Mouse (Mus musculus) hindbrain, embryonic 11.5 days (tissue): ENCODE measurements at regions not wholly inside any gene's neighbourhood (a gene's known extent, or its start where the extent isn't known, plus 50 kb on each side); places are given as distances from the start of the nearest gene placed in this dataset.
"Not testable (repeated sequence)": the region's sequence is repeated elsewhere in the genome, so short reads cannot be mapped to it uniquely, and the experiment has no call there.

Experiments used
- ATAC-seq: fragments of 200-750 bp; cut with Nextera tagmentation; 2 replicates; pipeline ENCODE4 v1.8.0; 2017; ENCODE audit warnings: mild to moderate bottlenecking, moderate TSS enrichment, moderate library complexity; ENCODE audit not compliant: low FRiP score
- DNase-seq: peaks from one replicate; pipeline ENCODE4 v3.0.0-alpha.2; 2015; ENCODE audit warnings: low spot score
- H3K27ac ChIP-seq: fragments of 300-500 bp; sonication (generic); 2 replicates; pipeline ENCODE4 v1.5.1; 2014; ENCODE audit warnings: mild to moderate bottlenecking, low read depth, low read length
- H3K27me3 ChIP-seq: fragments of 300-500 bp; sonication (generic); 2 replicates; pipeline ENCODE4 v1.6.1; 2014; ENCODE audit warnings: mild to moderate bottlenecking, low read length, moderate library complexity, mixed read lengths; ENCODE audit not compliant: control insufficient read depth, insufficient read depth
- H3K36me3 ChIP-seq: fragments of 300-500 bp; sonication (generic); 2 replicates; pipeline ENCODE4 v1.6.1; 2014; ENCODE audit warnings: mild to moderate bottlenecking, low read length, moderate library complexity, mixed read lengths; ENCODE audit not compliant: control insufficient read depth, insufficient read depth
- H3K4me1 ChIP-seq: fragments of 300-500 bp; sonication (generic); replicated peaks from 2 replicates; pipeline ENCODE4 v1.6.1; 2014; ENCODE audit warnings: low read length, mixed read lengths; ENCODE audit not compliant: control insufficient read depth, insufficient read depth
- H3K4me2 ChIP-seq: fragments of 300-500 bp; sonication (generic); replicated peaks from 2 replicates; pipeline ENCODE4 v1.6.1; 2014; ENCODE audit warnings: mild to moderate bottlenecking, low read depth, low read length
- H3K4me3 ChIP-seq: fragments of 300-500 bp; sonication (generic); 2 replicates; pipeline ENCODE4 v1.5.1; 2014; ENCODE audit warnings: low read depth, low read length
- H3K9ac ChIP-seq: fragments of 300-500 bp; sonication (generic); 2 replicates; pipeline ENCODE4 v1.6.1; 2014; ENCODE audit warnings: low read depth, low read length
- H3K9me3 ChIP-seq: fragments of 300-500 bp; sonication (generic); 2 replicates; pipeline ENCODE4 v1.6.1; 2016; ENCODE audit warnings: low read length; ENCODE audit not compliant: control insufficient read depth
- WGBS: fragments of 180-500 bp; shearing (Covaris S2); extraction: QIAGEN DNeasy Blood & Tissue Kit; methylation state at CpG from one replicate; pipeline ENCODE4 v1.1.7; 2014; 5-methylcytosine and 5-hydroxymethylcytosine counted together

DNA sequence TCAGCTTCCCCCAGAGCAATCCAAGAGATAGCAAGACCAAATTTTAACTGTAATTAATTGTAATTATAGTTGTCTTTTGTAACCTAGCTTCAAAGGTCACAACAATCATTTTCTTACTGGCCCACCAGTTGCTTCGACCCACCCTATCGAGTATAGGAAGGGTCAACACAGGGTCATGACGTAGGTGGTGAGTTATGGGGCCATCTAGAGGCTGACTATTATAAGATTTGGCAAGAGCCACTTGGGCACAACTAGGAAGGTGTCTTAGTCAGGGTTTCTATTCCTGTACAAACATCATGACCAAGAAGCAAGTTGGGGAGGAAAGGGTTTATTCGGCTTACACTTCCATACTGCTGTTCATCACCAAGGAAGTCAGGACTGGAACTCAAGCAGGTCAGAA lies 62.1 kb upstream of the Zfp366 start:
- not testable (repeated sequence) for H3K4me1 ChIP-seq, H3K27me3 ChIP-seq, DNase-seq, H3K36me3 ChIP-seq, H3K4me3 ChIP-seq, ATAC-seq, H3K9ac ChIP-seq, H3K4me2 ChIP-seq, H3K27ac ChIP-seq, H3K9me3 ChIP-seq
- WGBS: 86% methylated on average over 4 of the region's 4 CpGs

GRCm38 (mm10) chr13:99121096-99121495 lies 63.5 kb upstream of the Zfp366 start:
- H3K36me3 ChIP-seq: no peaks in the 10 kb centered on the region
- ATAC-seq (no peak), DNase-seq (no peak)
- no peaks in the 10 kb centered on the region for H3K9me3 ChIP-seq
- no peaks in the 10 kb centered on the region for H3K27me3 ChIP-seq
- 92% methylated on average over 4 of the region's 4 CpGs for WGBS
- no peaks in the 10 kb centered on the region for H3K4me1 ChIP-seq
- H3K9ac ChIP-seq: no peak overlapping the region
- H3K4me3 ChIP-seq: no peak overlapping the region
- no peak overlapping the region for H3K4me2 ChIP-seq
- H3K27ac ChIP-seq: no peak overlapping the region

- Histone ChIP-seq H3K27ac (no peak overlapping the region), H3K27me3 (no peaks in the 10 kb centered on the region), H3K9ac (no peak overlapping the region), H3K9me3 (no peaks in the 10 kb centered on the region), H3K4me1 (no peaks in the 10 kb centered on the region), H3K36me3 (no peaks in the 10 kb centered on the region), H3K4me3 (no peak overlapping the region), H3K4me2 (no peak overlapping the region)
- ATAC-seq (no peak), DNase-seq (no peak)
- 98% methylated on average over 3 of the region's 3 CpGs for WGBS
Measured at GRCm38 (mm10) chr13:99119941-99120340, 64.7 kb upstream of the Zfp366 start.

DNA sequence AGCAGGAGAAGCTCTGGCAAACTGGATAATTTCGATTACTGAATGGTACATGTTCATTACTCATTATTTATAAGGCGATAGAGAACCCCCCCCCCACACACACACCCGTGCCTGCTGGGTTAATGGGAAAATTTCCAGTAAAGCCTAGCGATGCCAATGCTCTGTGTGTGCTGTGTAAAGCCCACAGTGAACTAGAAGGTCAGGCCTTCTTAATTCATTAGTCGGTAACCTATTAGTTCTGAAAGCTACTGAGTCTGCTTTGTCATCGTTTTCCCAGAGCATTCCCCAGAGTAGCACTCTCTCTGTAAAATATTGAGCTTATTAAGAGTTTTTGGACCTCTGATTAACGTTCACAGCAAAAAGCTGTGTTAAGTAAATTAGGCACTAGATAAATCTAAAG lies 65.7 kb upstream of the Zfp366 start:
- H3K4me1 ChIP-seq: no peaks in the 10 kb centered on the region
- DNase-seq (no peak), ATAC-seq (no peak)
- no peaks in the 10 kb centered on the region for H3K9me3 ChIP-seq
- no peaks in the 10 kb centered on the region for H3K27me3 ChIP-seq
- H3K36me3 ChIP-seq: no peaks in the 10 kb centered on the region
- 75% methylated on average over 7 of the region's 7 CpGs for WGBS
- no peak overlapping the region for H3K9ac ChIP-seq
- H3K4me3 ChIP-seq: no peak overlapping the region
- no peak overlapping the region for H3K27ac ChIP-seq
- no peak overlapping the region for H3K4me2 ChIP-seq

GRCm38 (mm10) chr13:99115541-99115940 lies 69.1 kb upstream of the Zfp366 start:
- Histone ChIP-seq H3K27ac (no peak overlapping the region), H3K9me3 (no peaks in the 10 kb centered on the region), H3K4me2 (no peak overlapping the region), H3K36me3 (no peaks in the 10 kb centered on the region), H3K27me3 (no peaks in the 10 kb centered on the region), H3K4me1 (no peaks in the 10 kb centered on the region), H3K4me3 (no peak overlapping the region), H3K9ac (no peak overlapping the region)
- WGBS: 87% methylated on average over 7 of the region's 7 CpGs
- ATAC-seq (no peak), DNase-seq (no peak)

DNA sequence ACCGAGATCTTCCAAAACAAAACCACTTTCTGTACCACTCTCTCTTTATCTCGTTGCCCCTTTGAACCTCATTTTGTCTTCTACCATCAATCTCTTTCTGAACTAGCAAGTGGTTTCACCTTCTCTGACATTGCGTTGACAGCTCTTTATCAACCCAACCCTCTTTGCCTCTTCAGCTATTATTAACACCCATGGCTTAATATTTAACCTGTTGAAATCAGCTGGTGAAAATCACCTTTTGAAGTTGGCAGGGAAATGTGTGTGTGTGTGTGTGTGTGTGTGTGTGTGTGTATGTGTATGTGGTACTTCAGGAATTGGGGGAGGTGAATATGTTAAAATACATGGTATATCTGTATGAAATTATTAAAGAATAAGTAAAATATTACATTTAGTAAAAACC lies 70.1 kb upstream of the Zfp366 start:
- H3K27ac ChIP-seq: no peak overlapping the region
- WGBS: 82% methylated on average over 3 of the region's 3 CpGs
- no peaks in the 10 kb centered on the region for H3K27me3 ChIP-seq
- no peak for ATAC-seq
- H3K4me1 ChIP-seq: no peaks in the 10 kb centered on the region
- DNase-seq: no peak
- H3K9me3 ChIP-seq: no peaks in the 10 kb centered on the region
- H3K9ac ChIP-seq: no peak overlapping the region
- H3K4me2 ChIP-seq: no peak overlapping the region
- no peak overlapping the region for H3K4me3 ChIP-seq
- no peaks in the 10 kb centered on the region for H3K36me3 ChIP-seq

GRCm38 (mm10) chr13:99111736-99112386 lies 72.8 kb upstream of the Zfp366 start:
- no peaks in the 10 kb centered on the region for H3K27me3 ChIP-seq
- H3K4me2 ChIP-seq: no peak overlapping the region
- H3K27ac ChIP-seq: no peak overlapping the region
- ATAC-seq (no peak), DNase-seq (no peak)
- H3K9me3 ChIP-seq: no peaks in the 10 kb centered on the region
- 89% methylated on average over 1 of the region's 1 CpGs for WGBS
- H3K36me3 ChIP-seq: no peaks in the 10 kb centered on the region
- no peak overlapping the region for H3K4me3 ChIP-seq
- no peaks in the 10 kb centered on the region for H3K4me1 ChIP-seq
- H3K9ac ChIP-seq: no peak overlapping the region

DNA sequence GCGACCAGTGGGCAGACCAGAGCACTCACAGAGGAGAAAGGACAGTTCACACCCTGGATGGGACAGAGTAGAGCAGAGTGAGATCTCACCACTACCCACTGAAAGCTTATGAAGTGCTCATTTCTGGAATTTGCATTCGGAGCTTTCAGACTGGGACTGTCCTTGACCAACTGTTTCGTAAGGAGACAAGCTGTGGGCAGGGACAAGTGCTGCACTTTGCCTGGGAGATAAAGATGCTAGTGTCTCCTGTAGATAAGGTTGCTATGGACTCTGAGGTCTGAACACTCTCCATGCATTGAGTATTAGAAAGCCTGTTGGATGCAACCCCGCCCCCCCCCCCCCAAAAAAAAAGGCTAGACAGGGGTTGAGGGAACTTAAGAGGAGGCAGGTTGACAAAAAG lies 76.6 kb upstream of the Zfp366 start:
- 83% methylated on average over 4 of the region's 4 CpGs for WGBS
- no peaks in the 10 kb centered on the region for H3K27me3 ChIP-seq
- no peak overlapping the region for H3K27ac ChIP-seq
- no peak overlapping the region for H3K4me3 ChIP-seq
- no peaks in the 10 kb centered on the region for H3K9me3 ChIP-seq
- no peaks in the 10 kb centered on the region for H3K4me1 ChIP-seq
- DNase-seq: no peak
- ATAC-seq: no peak
- H3K36me3 ChIP-seq: no peaks in the 10 kb centered on the region
- no peak overlapping the region for H3K9ac ChIP-seq
- no peak overlapping the region for H3K4me2 ChIP-seq

GRCm38 (mm10) chr13:99102089-99102681 lies 82.4 kb upstream of the Zfp366 start:
- no peak for ATAC-seq
- Histone ChIP-seq H3K27me3 (no peaks in the 10 kb centered on the region), H3K4me1 (no peaks in the 10 kb centered on the region; the same call in 1 of the 2 replicates), H3K9me3 (no peaks in the 10 kb centered on the region), H3K4me3 (no peak overlapping the region), H3K36me3 (no peaks in the 10 kb centered on the region), H3K4me2 (no peak overlapping the region), H3K27ac (no peak overlapping the region), H3K9ac (no peak overlapping the region)
- WGBS: 90% methylated on average over 9 of the region's 9 CpGs
- DNase-seq: no peak
